Mouse (Mus musculus): ENCODE measurements around the gene Cyp26c1. TPM values are rescaled to one million over a fixed set of nuclear protein-coding genes. Genes with fewer than 3 reads are reported as not detected.

Cyp26c1 gene
- total and polyA plus RNA-seq, 3 experiments: not detected

- Histone ChIP-seq H3K4me2 (ENCODE audit: insufficient read depth, low read depth, poor library complexity, severe bottlenecking) (no peak overlapping the region), H3K27ac (ENCODE audit: insufficient read depth, low read depth) (no peak overlapping the region), H3K4me1 (ENCODE audit: control insufficient read depth in 1 of 2, insufficient read depth in 2 of 2) (peaks cover 0 to under 1% of the 10 kb centered on the region in 2 experiments; a peak in 1 of 4 replicates), H3K9ac (ENCODE audit: insufficient read depth, low read depth) (no peak overlapping the region), H3K36me3 (replicated peaks in 1 of 2; ENCODE audit: control insufficient read depth in 1 of 2, insufficient read depth in 1 of 2, low read length in 1 of 2) (peaks cover 0 to 4% of the 10 kb centered on the region in 2 experiments), H3K79me2 (replicated peaks; ENCODE audit: control insufficient read depth, extremely low read depth, insufficient read depth, poor library complexity, severe bottlenecking) (no peaks in the 10 kb centered on the region), H3K9me3 (replicated peaks; ENCODE audit: low read length) (peaks cover 18% of the 10 kb centered on the region), H3K4me3 (replicated peaks in 1 of 3; ENCODE audit: low read depth in 2 of 3, low read length in 2 of 3, poor library complexity in 1 of 3) (no peak overlapping the region), H3K27me3 (replicated peaks) (no peaks in the 10 kb centered on the region)
- no peak for DNase-seq (ENCODE audit: extremely low read depth)
- in situ Hi-C loops (cut with MboI; ENCODE audit: low pct_ligation_motif_present, low pct_unique_long_range_greater_than_20kb, low sequenced_read_pairs) (no loop called here), dilution Hi-C loops (cut with MboI; ENCODE audit: extremely low pct_ligation_motif_present, extremely low pct_unique_long_range_greater_than_20kb, low sequenced_read_pairs) (no loop called here)
- no peak for TF ChIP-seq E2F4 (IDR thresholded peaks at IDR 0.05; ENCODE audit: insufficient replicate concordance, low read depth, low read length)
- no peak for TF ChIP-seq ZMIZ1 (IDR thresholded peaks at IDR 0.05; ENCODE audit: low read depth, low read length)
- TF ChIP-seq ZNF384 (IDR thresholded peaks at IDR 0.05; ENCODE audit: low read depth, low read length): no peak
- no peak for TF ChIP-seq MAZ (IDR thresholded peaks at IDR 0.05; ENCODE audit: low read depth, low read length)
- TF ChIP-seq GABPA (IDR thresholded peaks at IDR 0.05; ENCODE audit: insufficient replicate concordance, low read depth, low read length): no peak
- TF ChIP-seq POLR2AphosphoS2 (IDR thresholded peaks at IDR 0.05; ENCODE audit: low read depth, low read length): no peak
Observed at GRCm38 (mm10) chr19:37697335-37697636, 11.9 kb downstream of the Cyp26c1 start.

GRCm38 (mm10) chr19:37697651-37698272, 12.4 kb downstream of the Cyp26c1 start, which contains the start of gene Cyp26a1:
Gene Cyp26a1, plus strand, starts transcription at chr19:37697798.
- dilution Hi-C loops (cut with MboI; ENCODE audit: extremely low pct_ligation_motif_present, extremely low pct_unique_long_range_greater_than_20kb, low sequenced_read_pairs): no loop called here
- peaks cover 0 to 4% of the 10 kb centered on the region in 2 experiments for H3K36me3 ChIP-seq (replicated peaks in 1 of 2; ENCODE audit: control insufficient read depth in 1 of 2, insufficient read depth in 1 of 2, low read length in 1 of 2)
- no peak within 1 kb of the TSS for H3K4me2 ChIP-seq (ENCODE audit: insufficient read depth, low read depth, poor library complexity, severe bottlenecking)
- in situ Hi-C loops (cut with MboI; ENCODE audit: low pct_ligation_motif_present, low pct_unique_long_range_greater_than_20kb, low sequenced_read_pairs): no loop called here
- H3K4me3 ChIP-seq (replicated peaks in 1 of 3; ENCODE audit: low read depth in 2 of 3, low read length in 2 of 3, poor library complexity in 1 of 3): no peak within 1 kb of the TSS
- H3K27ac ChIP-seq (ENCODE audit: insufficient read depth, low read depth): no peak within 1 kb of the TSS
- H3K9me3 ChIP-seq (replicated peaks; ENCODE audit: low read length): peaks cover 18% of the 10 kb centered on the region
- TF ChIP-seq TBP (conservative IDR thresholded peaks at IDR 0.05; ENCODE audit: low read depth, low read length) (no peak), CHD1 (IDR thresholded peaks at IDR 0.05; ENCODE audit: low read depth, low read length) (no peak), HCFC1 (IDR thresholded peaks at IDR 0.05; ENCODE audit: low read depth, low read length) (no peak), NELFE (IDR thresholded peaks at IDR 0.05; ENCODE audit: low read depth, low read length) (no peak), MYC (IDR thresholded peaks at IDR 0.05; ENCODE audit: low read depth, low read length) (no peak), UBTF (IDR thresholded peaks at IDR 0.05; ENCODE audit: low read depth, low read length) (no peak), ZC3H11A (IDR thresholded peaks at IDR 0.05; ENCODE audit: low read depth, low read length) (no peak), KAT2A (IDR thresholded peaks at IDR 0.05; ENCODE audit: insufficient replicate concordance, low read length) (no peak), ETS1 (conservative IDR thresholded peaks at IDR 0.05; ENCODE audit: low read depth, low read length) (no peak)
- H3K9ac ChIP-seq (ENCODE audit: insufficient read depth, low read depth): no peak within 1 kb of the TSS
- no peaks in the 10 kb centered on the region for H3K4me1 ChIP-seq (ENCODE audit: control insufficient read depth in 1 of 2, insufficient read depth in 2 of 2)
- no peaks in the 10 kb centered on the region for H3K27me3 ChIP-seq (replicated peaks)
- H3K79me2 ChIP-seq (replicated peaks; ENCODE audit: control insufficient read depth, extremely low read depth, insufficient read depth, poor library complexity, severe bottlenecking): no peaks in the 10 kb centered on the region
- no peak for DNase-seq (ENCODE audit: extremely low read depth)

Data from CH12.LX (cell line).